Mouse (Mus musculus) 3134 (cell line): Measurements from ENCODE around the gene Gm3642.
"Not testable (repeated sequence)": the region's sequence is repeated elsewhere in the genome, so short reads cannot be mapped to it uniquely, and the experiment has no call there.

ENCODE experiments used
- DNase-seq: peaks from one replicate; pipeline ENCODE4 v3.0.0-alpha.2; 2011; ENCODE audit warnings: low spot score; ENCODE audit not compliant: insufficient read length; ENCODE audit errors: extremely low read depth

Gene Gm3642

GRCm38 (mm10) chr14:6840211-6840610 lies at the start of gene Gm3642:
TSS of gene Gm3642 (minus strand) at chr14:6840311.
- not testable (repeated sequence) for DNase-seq

GRCm38 (mm10) chr14:6889521-6890012 lies 49.5 kb upstream of the Gm3642 start, which contains the start of gene Gm3667:
TSS of gene Gm3667 (minus strand) at chr14:6889962.
- not testable (repeated sequence) for DNase-seq

- not testable (repeated sequence) for DNase-seq
Observed at GRCm38 (mm10) chr14:6888811-6889210, 48.7 kb upstream of the Gm3642 start.

GRCm38 (mm10) chr14:6823297-6823696 lies 16.8 kb downstream of the Gm3642 start:
- not testable (repeated sequence) for DNase-seq
